Mouse (Mus musculus): ENCODE measurements around the gene Tcf7. TPM values are rescaled to one million over a fixed set of nuclear protein-coding genes. Genes with fewer than 3 reads are reported as not detected.

Gene Tcf7
- polyA plus RNA-seq, 1 experiment from 2014 or later = 6.9 TPM

GRCm38 (mm10) chr11:52279611-52280145 lies 3.1 kb downstream of the Tcf7 start:
- no peak for DNase-seq (ENCODE audit: low spot score)
- no peak for ATAC-seq (ENCODE audit: low FRiP score)
- Histone ChIP-seq H3K9ac (ENCODE audit: low read depth, low read length) (no peak overlapping the region), H3K9me3 (ENCODE audit: control insufficient read depth, low read length) (no peaks in the 10 kb centered on the region), H3K27me3 (ENCODE audit: control insufficient read depth, insufficient read depth, low read length) (peaks cover 22% of the 10 kb centered on the region), H3K36me3 (ENCODE audit: control insufficient read depth, insufficient read depth, low read length) (no peaks in the 10 kb centered on the region), H3K4me3 (ENCODE audit: low read depth, low read length) (no peak overlapping the region), H3K27ac (ENCODE audit: low read depth, low read length) (no peak overlapping the region), H3K4me1 (replicated peaks; ENCODE audit: control insufficient read depth, insufficient read depth, low read length) (peaks cover 2% of the 10 kb centered on the region; the same call in 1 of the 2 replicates), H3K4me2 (replicated peaks; ENCODE audit: low read depth, low read length) (no peak overlapping the region)
- WGBS = 96% methylated on average over 8 of the region's 8 CpGs

- no peak overlapping the region for H3K4me2 ChIP-seq (replicated peaks; ENCODE audit: low read depth, low read length)
- 93% methylated on average over 6 of the region's 6 CpGs for WGBS
- H3K9me3 ChIP-seq (ENCODE audit: control insufficient read depth, low read length) = no peaks in the 10 kb centered on the region
- H3K27me3 ChIP-seq (ENCODE audit: control insufficient read depth, insufficient read depth, low read length) = peaks cover 15% of the 10 kb centered on the region
- ATAC-seq (ENCODE audit: low FRiP score) (no peak), DNase-seq (ENCODE audit: low spot score) (no peak)
- no peak overlapping the region for H3K27ac ChIP-seq (ENCODE audit: low read depth, low read length)
- H3K4me3 ChIP-seq (ENCODE audit: low read depth, low read length) = no peak overlapping the region
- H3K9ac ChIP-seq (ENCODE audit: low read depth, low read length) = no peak overlapping the region
- no peaks in the 10 kb centered on the region for H3K36me3 ChIP-seq (ENCODE audit: control insufficient read depth, insufficient read depth, low read length)
- H3K4me1 ChIP-seq (replicated peaks; ENCODE audit: control insufficient read depth, insufficient read depth, low read length) = 0 out of 2 replicates have a peak, but pooled peaks cover 2% of the 10 kb centered on the region
Measured at GRCm38 (mm10) chr11:52278991-52279390, 3.8 kb downstream of the Tcf7 start.

- no peak for ATAC-seq (ENCODE audit: low FRiP score)
- Histone ChIP-seq H3K4me2 (replicated peaks; ENCODE audit: low read depth, low read length) (no peak overlapping the region), H3K36me3 (ENCODE audit: control insufficient read depth, insufficient read depth, low read length) (no peaks in the 10 kb centered on the region), H3K9ac (ENCODE audit: low read depth, low read length) (no peak overlapping the region), H3K4me1 (replicated peaks; ENCODE audit: control insufficient read depth, insufficient read depth, low read length) (0 out of 2 replicates have a peak, but pooled peaks cover 2% of the 10 kb centered on the region), H3K27me3 (ENCODE audit: control insufficient read depth, insufficient read depth, low read length) (peaks cover 7% of the 10 kb centered on the region), H3K4me3 (ENCODE audit: low read depth, low read length) (no peak overlapping the region), H3K9me3 (ENCODE audit: control insufficient read depth, low read length) (no peaks in the 10 kb centered on the region), H3K27ac (ENCODE audit: low read depth, low read length) (no peak overlapping the region)
- no peak for DNase-seq (ENCODE audit: low spot score)
- WGBS = 92% methylated on average over 3 of the region's 3 CpGs
Measured at GRCm38 (mm10) chr11:52278164-52278563, 4.7 kb downstream of the Tcf7 start.

- H3K4me1 ChIP-seq (replicated peaks; ENCODE audit: control insufficient read depth, insufficient read depth, low read length) = 0 out of 2 replicates have a peak, but pooled peaks cover under 1% of the 10 kb centered on the region
- H3K9ac ChIP-seq (ENCODE audit: low read depth, low read length) = no peak overlapping the region
- peaks cover 4% of the 10 kb centered on the region for H3K27me3 ChIP-seq (ENCODE audit: control insufficient read depth, insufficient read depth, low read length)
- no peaks in the 10 kb centered on the region for H3K36me3 ChIP-seq (ENCODE audit: control insufficient read depth, insufficient read depth, low read length)
- no peak overlapping the region for H3K4me3 ChIP-seq (ENCODE audit: low read depth, low read length)
- 87% methylated on average over 6 of the region's 6 CpGs for WGBS
- DNase-seq (ENCODE audit: low spot score) (no peak), ATAC-seq (ENCODE audit: low FRiP score) (no peak)
- H3K9me3 ChIP-seq (ENCODE audit: control insufficient read depth, low read length) = no peaks in the 10 kb centered on the region
- no peak overlapping the region for H3K27ac ChIP-seq (ENCODE audit: low read depth, low read length)
- H3K4me2 ChIP-seq (replicated peaks; ENCODE audit: low read depth, low read length) = no peak overlapping the region
Measured at GRCm38 (mm10) chr11:52277433-52278150, 5.2 kb downstream of the Tcf7 start.

GRCm38 (mm10) chr11:52276961-52277391 lies 5.8 kb downstream of the Tcf7 start:
- WGBS = 89% methylated on average over 8 of the region's 8 CpGs
- H3K9me3 ChIP-seq (ENCODE audit: control insufficient read depth, low read length) = no peaks in the 10 kb centered on the region
- ATAC-seq (ENCODE audit: low FRiP score) = no peak

GRCm38 (mm10) chr11:52275774-52276555 lies 6.8 kb downstream of the Tcf7 start:
- no peak overlapping the region for H3K4me2 ChIP-seq (replicated peaks; ENCODE audit: low read depth, low read length)
- no peak overlapping the region for H3K4me3 ChIP-seq (ENCODE audit: low read depth, low read length)
- DNase-seq (ENCODE audit: low spot score) (no peak), ATAC-seq (ENCODE audit: low FRiP score) (no peak)
- no peaks in the 10 kb centered on the region for H3K4me1 ChIP-seq (replicated peaks; ENCODE audit: control insufficient read depth, insufficient read depth, low read length)
- H3K9me3 ChIP-seq (ENCODE audit: control insufficient read depth, low read length) = no peaks in the 10 kb centered on the region
- no peak overlapping the region for H3K9ac ChIP-seq (ENCODE audit: low read depth, low read length)
- H3K27ac ChIP-seq (ENCODE audit: low read depth, low read length) = no peak overlapping the region
- H3K27me3 ChIP-seq (ENCODE audit: control insufficient read depth, insufficient read depth, low read length) = no peaks in the 10 kb centered on the region
- H3K36me3 ChIP-seq (ENCODE audit: control insufficient read depth, insufficient read depth, low read length) = no peaks in the 10 kb centered on the region
- 80% methylated on average over 9 of the region's 9 CpGs for WGBS

More at GRCm38 (mm10) chr11:52276961-52277391, 5.8 kb downstream of the Tcf7 start:
- no peak overlapping the region for H3K27ac ChIP-seq (ENCODE audit: low read depth, low read length)
- H3K9ac ChIP-seq (ENCODE audit: low read depth, low read length) = no peak overlapping the region
- no peaks in the 10 kb centered on the region for H3K36me3 ChIP-seq (ENCODE audit: control insufficient read depth, insufficient read depth, low read length)
- H3K27me3 ChIP-seq (ENCODE audit: control insufficient read depth, insufficient read depth, low read length) = peaks cover 3% of the 10 kb centered on the region
- H3K4me2 ChIP-seq (replicated peaks; ENCODE audit: low read depth, low read length) = no peak overlapping the region
- DNase-seq (ENCODE audit: low spot score) = no peak
- no peaks in the 10 kb centered on the region for H3K4me1 ChIP-seq (replicated peaks; ENCODE audit: control insufficient read depth, insufficient read depth, low read length)
- H3K4me3 ChIP-seq (ENCODE audit: low read depth, low read length) = no peak overlapping the region

- H3K36me3 ChIP-seq (ENCODE audit: control insufficient read depth, insufficient read depth, low read length) = no peaks in the 10 kb centered on the region
- no peak overlapping the region for H3K4me2 ChIP-seq (replicated peaks; ENCODE audit: low read depth, low read length)
- 87% methylated on average over 8 of the region's 8 CpGs for WGBS
- H3K4me3 ChIP-seq (ENCODE audit: low read depth, low read length) = no peak overlapping the region
- ATAC-seq (ENCODE audit: low FRiP score) (no peak), DNase-seq (ENCODE audit: low spot score) (no peak)
- H3K4me1 ChIP-seq (replicated peaks; ENCODE audit: control insufficient read depth, insufficient read depth, low read length) = no peaks in the 10 kb centered on the region
- H3K27me3 ChIP-seq (ENCODE audit: control insufficient read depth, insufficient read depth, low read length) = no peaks in the 10 kb centered on the region
- H3K9ac ChIP-seq (ENCODE audit: low read depth, low read length) = no peak overlapping the region
- no peaks in the 10 kb centered on the region for H3K9me3 ChIP-seq (ENCODE audit: control insufficient read depth, low read length)
- no peak overlapping the region for H3K27ac ChIP-seq (ENCODE audit: low read depth, low read length)
Measured at GRCm38 (mm10) chr11:52275366-52275765, 7.4 kb downstream of the Tcf7 start.

- no peak for DNase-seq (ENCODE audit: low spot score)
- Histone ChIP-seq H3K9ac (ENCODE audit: low read depth, low read length) (no peak overlapping the region), H3K27ac (ENCODE audit: low read depth, low read length) (no peak overlapping the region), H3K27me3 (ENCODE audit: control insufficient read depth, insufficient read depth, low read length) (no peaks in the 10 kb centered on the region), H3K4me2 (replicated peaks; ENCODE audit: low read depth, low read length) (no peak overlapping the region), H3K9me3 (ENCODE audit: control insufficient read depth, low read length) (no peaks in the 10 kb centered on the region), H3K4me1 (replicated peaks; ENCODE audit: control insufficient read depth, insufficient read depth, low read length) (no peaks in the 10 kb centered on the region), H3K4me3 (ENCODE audit: low read depth, low read length) (no peak overlapping the region), H3K36me3 (ENCODE audit: control insufficient read depth, insufficient read depth, low read length) (no peaks in the 10 kb centered on the region)
- ATAC-seq (ENCODE audit: low FRiP score) = no peak
- 94% methylated on average over 20 of the region's 20 CpGs for WGBS
Measured at GRCm38 (mm10) chr11:52274456-52275112, 8.2 kb downstream of the Tcf7 start.

Measured in hindbrain, embryonic 11.5 days (tissue).